Mouse (Mus musculus) cerebellum, postnatal 14 days (tissue): ENCODE data around the gene Pmepa1.

ENCODE experiments used
- DNase-seq, 2 experiments: peaks; one replicate each; pipeline ENCODE4 v3.0.0; 2021; ENCODE audit warnings: mixed read lengths in 2 of 2

Pmepa1 gene

DNA sequence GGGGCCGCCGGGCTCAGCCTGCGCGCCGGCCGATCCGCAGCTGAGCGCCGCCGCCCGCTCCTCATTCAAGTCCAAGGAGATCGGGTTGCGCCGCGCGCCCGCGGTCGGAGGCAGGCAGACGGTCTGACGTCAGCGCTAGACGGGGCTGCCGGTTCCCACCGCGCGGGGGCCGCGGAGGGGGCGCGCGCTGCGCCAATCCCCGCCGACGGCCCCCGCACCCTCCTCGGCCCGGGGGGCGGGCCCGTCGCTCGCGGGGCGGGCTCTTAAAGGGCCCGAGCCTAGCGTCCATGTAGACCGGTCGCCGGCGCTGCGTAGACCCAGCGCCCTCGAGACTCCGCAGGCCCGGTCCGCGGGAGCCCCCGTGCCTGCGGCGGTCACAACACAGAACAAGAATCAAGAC is at the start of gene Pmepa1:
TSS of gene Pmepa1 (minus strand) at position 125 of the 400 bp plus-strand sequence.
- peak; percentile 75 to 83 for DNase-seq

DNA sequence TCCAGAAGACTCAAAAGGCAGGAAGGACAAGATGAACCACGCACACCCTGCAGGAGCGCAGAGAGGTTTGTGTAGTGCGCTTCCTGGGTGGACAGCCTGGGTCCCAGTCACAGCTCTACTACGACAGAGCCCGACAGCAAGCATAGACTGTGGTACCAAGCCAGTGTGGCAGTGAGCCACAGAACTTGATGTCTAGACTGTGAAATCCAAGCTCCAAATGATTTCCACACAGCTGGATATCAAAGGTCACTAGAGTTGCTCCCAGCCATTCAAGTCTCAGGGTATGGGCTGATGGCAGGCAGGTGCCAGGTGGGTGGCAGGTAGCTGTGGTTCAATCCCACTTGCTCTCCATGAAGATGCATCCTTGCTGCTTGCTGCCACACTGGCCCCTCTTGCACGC is 45.4 kb upstream of the Pmepa1 start:
- no peak for DNase-seq

DNA sequence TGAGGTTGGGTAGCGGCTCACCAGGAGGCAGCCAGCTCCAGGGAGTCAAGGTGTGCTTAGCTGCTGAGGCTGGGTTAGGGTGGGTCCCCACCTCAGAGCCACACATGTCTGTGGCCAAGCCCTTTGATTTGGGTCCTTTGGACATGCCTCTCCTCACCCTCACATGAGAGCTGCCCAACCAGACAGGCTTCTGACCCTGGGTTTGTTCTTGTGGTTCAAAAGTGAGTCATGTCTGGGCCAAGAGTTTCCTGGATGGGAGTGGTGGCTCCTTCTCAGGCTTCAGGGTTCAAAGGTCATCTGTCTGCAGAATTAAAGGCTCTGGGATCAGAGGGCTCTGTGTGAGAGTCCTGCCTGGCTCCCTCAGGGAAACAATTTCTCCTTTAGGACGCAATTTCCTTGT is 44.9 kb upstream of the Pmepa1 start:
- no peak for DNase-seq

DNA sequence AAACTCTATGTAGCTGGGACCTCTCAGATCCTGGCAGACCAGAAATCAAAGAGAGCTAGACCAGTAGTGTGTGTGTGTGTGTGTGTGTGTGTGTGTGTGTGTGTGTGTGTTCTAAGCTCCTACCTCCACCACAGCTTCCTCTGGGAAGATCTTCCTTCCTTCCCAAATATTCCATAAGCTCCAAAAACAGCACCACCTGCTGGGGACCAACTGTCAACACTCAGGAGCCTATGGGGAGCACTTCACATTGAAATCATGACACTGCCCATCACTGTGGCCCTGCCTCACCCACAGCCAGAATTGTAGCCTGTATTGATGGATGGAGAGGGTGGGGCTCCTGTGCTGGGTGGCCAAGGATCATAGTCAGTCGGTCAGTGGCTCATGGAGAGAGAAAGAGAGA is 38.0 kb upstream of the Pmepa1 start:
- DNase-seq = no peak

DNA sequence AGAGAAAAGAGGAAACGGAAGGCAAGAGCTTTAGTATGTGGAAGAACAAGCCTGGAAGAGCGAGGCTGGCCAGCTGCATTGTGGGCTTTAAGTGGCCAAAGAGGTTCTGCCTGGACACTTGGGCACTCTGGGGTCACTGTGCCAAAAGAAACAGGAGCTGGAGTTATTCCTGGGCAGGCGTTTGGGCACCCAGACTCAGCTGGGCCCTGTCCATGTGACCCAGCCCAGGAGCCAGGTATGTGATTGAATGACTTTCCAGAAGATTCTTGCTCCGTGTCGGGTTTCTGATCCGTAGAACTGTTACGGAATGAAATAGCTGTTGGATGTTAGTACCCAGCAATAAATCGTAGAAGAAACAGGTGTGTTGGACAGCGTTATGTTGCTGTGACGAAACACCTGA is 32.2 kb upstream of the Pmepa1 start:
- DNase-seq = no peak

DNA sequence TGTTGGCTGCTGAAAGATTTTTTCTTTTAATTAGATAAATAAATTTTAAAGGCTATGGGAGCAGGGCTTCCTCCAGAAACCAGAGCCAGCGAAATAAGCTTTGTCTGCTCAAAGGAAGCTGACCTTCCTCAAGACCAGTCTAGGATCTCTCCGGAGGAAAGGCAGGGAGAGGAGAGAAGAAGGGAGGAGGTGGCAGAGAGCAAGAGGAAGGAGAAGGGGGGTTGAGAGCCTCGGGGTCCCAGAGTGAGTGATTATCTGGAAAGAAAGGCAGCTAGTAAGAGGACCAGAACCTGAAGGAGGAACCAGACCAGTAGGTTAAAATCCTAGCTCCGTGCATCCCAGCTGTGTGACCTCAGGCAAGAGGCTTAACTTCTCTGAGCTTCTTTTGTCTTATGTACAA is 31.7 kb upstream of the Pmepa1 start:
- no peak for DNase-seq

DNA sequence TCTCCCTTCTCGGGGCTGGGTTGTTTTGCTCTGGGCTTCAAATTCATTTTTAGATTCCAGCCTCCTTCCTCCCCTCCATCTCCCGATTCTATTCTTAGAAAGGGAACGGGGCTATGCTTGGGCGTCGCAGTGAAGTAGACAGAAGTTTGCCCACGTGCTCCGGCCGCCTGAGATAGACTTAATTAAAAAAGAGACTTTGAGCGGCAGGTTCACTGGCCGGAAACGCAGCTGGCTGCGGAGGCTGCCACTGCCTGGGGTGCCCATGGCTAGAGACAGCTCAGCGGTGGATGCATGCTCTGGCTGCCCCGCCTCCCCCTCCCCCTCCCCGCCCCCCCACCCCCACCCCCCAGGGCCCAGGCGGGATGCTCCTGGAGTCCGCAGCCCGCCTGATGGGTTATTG is 31.2 kb upstream of the Pmepa1 start:
- DNase-seq = peak; percentile 23 to 32

DNA sequence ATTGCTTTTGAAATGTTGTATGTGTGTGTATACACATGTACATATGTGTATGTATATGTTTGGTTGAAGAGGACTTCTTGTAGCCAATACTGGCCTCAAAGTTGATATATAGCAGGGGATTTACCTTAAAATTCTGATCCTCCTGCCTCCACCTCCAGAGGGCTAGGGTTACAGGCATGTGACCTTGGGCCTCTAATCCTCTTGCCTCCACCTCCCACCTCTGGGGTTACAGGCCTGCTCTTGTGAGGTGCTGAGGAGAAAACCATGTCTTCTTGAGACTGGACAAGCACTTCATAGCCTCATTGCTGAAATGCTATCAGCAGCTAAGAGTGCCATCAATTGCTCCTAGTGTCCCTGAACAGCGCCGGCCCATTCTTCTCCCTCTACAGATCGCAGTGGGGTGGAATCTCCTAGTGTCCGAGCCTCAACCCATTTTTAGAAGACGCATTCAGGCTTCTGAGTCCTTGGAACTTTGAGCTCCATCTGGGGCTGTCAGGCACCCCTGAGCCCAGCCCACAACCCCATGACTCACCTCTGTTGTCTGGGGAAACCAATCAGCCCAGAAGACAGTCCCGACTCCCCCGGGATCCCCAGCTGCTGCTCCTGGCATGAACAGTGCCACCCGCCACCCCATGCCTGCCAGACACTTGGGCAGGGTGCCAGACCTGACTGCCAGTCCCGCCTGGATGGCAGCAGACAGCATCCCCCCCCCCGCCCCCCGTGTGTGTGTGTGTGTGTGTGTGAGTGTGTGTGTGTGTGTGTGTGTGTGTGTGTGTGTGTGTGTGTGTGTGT is 30.6 kb upstream of the Pmepa1 start:
- DNase-seq = peak; percentile 79 to 89

DNA sequence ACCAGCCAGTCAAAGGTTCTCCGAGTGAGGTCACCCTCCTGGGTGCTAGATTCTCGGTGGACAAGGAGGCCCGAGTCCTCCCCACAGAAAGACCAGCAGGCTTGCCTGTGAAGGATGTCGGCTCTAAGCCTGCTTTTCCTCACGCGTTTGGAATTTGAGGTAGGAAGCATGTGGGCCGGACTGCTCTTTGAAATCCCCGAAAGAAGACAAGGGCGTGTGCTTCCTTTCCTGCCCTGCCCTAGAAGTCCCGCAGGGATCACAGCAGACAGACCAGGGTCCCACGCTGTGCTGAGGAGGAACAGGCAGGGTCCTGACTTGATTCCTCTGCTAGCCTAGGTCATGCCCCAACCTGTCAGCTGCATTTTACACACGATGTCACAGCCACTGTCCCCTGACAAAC is 28.7 kb upstream of the Pmepa1 start:
- no peak for DNase-seq

DNA sequence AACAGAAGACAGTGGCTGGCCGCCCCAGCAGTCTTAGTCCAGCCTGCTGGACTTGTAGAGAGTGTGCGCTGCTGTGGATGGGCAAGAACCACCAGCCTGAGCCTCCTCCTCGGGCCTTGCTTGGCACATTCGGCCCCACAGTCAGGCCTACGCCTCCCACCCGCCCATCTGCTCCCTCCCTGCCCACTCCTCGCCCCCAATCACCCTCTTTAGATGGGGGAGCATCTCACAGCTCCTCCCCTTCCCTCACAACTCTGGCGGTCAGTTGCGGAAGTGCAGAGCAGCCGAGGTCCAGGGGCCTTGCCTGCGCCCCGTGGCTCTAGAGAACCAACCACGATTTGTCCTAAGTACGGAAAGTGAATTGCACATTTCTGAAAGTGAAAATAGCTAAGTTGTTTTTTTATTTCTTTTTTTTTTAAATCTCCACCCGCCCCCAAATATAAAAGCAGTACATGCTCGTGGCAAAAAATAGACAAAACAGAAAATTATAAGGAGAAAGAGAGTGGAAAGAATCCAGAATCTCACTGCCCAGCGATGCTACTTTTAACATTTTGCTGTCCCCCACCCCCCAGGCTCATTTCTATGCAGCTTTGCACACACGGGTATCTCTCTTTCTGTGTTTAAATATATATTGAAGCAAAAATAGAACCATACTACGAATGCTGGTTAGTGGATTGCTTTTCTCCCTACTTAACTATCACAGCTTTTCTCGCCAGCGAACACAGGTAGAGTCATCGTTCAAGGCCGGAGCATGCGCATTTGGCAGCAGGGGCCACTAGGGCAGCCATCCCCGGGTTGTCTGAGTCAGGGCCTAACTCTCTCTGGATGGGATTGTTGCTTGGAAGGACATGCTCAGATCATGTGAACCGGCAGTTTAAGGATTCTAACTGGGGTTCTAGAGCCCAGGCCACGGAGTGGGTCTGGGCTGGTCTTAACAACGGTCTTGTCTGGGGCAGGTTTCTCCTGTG is 24.6 kb upstream of the Pmepa1 start:
- peak; percentile 24 to 52 for DNase-seq

DNA sequence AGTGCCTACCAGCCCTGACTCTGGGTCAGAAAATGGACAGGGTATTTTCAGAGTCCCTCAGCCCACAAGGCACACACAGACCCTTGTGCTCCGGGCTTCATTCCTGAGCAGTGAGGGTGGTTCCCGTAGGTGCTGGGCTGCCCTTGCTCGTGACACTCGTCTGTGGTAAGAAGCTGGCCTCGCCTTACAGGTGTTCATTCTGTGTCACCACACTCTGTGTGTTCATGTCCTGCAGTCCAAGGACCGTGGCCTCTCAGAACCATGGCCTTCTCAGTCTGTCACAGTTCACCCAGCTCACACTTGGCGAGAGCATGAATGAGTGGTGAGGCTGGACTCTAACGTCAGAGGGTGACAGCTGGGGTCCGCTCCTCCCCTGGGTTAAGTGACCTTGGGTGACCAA is 20.1 kb upstream of the Pmepa1 start:
- DNase-seq = no peak

DNA sequence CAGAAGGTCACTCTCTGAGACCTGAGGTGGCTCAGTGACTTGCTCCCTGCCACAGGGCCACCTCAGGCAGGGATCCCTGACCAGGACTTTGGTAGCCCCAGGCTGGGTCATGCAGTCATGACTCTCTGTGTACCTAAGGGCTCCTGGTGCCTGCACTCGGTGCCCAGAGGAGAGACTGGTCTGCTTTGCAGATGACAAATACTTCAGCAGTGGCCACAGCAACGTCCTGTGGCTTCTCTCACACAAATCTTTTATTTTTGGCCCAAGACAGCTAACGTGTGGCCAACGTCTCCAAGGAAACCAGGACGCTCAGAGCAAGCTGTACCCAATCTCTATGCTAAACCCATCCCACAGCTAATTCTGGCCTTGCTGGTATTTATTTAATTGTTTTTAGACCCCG is 16.7 kb upstream of the Pmepa1 start:
- peak; percentile 42 to 44 for DNase-seq

DNA sequence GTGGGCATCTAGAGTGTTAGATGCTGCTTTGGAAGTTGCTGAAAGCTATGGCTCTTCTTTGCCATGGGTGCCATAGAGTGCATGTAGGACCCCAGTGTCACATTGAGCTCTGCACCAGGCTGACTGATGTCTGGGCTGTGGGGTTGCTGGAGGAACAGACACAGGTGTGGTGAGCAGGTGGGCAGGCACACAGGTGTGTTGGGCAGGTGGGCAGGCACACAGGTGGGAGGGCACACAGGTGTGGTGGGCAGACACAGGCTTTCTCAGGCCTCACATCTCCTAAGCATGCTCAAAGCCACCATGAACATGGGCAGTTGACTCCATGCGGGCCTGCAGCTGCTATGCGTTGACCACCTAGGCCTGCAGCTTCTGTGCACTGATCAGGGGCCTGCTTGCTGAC is 16.2 kb upstream of the Pmepa1 start:
- DNase-seq = no peak

DNA sequence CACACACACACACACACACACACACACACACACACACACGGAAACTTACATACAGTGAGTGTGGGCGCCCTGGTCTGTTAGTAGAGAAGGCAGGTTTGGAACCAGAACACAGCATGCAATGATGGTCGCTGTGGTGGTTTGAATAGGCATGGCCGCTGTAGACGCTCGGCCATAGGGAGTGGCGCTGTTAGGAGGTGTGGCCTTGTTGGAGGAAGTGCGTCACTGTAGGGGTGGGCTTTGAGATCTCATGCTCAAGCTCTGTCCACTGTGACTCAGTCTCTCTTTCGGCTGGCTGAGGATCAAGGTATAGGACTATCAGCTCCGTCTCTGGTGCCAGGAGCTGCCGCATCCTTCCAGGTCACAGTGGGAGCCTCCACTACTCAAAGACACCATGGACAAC is 14.6 kb upstream of the Pmepa1 start:
- DNase-seq = no peak

DNA sequence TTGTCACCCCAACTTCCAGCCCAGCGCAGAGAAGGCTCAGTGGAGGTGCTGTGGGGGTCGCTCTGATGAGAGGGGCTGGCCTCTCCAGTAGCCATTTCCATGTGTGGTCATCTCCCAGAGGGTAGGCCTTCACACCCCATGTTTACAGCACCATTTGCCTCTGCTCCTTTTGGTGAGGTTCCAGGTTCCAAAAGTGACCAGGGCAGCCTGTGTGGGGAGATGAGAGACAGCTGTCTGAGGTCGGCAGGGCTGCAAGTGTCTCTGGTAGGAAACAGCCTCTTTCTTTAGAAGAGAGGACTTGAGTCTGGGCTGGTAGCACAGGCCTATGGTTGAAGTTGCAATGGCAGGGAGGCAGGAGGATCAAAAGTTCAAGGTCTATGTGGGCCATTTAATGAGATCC is 13.6 kb upstream of the Pmepa1 start:
- DNase-seq = no peak

DNA sequence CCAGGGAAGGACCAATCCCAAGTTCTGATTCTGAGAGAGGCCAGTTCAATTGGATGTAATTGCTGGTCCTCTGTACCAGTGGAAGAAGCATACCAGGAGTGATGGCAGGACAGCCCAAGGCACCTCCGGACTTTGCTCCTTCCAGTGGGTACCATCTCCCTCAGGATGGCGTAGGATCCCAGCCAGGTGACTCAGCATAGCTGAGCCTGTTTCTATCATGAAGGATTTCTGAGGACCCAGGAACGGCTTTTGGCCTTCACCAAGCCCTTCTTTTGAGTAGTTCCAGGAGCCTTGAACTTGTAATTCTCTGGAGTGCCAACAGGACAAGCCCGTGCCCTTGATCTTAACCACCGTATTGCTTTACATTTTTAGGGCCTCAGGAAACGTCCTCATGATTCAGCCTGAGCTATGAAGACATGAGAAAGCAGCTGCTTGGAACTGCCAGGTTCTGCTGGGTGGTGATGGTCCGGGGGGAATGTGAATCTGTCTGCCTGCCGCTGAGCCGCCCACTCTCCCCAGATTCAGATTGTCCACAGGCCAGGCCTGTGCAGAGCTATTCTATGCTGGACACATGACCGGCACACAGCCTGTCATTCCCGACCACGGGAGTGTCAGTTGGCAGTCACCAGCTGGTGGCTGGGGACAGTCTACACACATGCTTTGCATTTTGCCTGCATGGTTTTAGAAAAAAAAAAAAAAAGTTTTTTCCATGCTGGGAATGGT is 9.6 kb upstream of the Pmepa1 start:
- DNase-seq = no peak

DNA sequence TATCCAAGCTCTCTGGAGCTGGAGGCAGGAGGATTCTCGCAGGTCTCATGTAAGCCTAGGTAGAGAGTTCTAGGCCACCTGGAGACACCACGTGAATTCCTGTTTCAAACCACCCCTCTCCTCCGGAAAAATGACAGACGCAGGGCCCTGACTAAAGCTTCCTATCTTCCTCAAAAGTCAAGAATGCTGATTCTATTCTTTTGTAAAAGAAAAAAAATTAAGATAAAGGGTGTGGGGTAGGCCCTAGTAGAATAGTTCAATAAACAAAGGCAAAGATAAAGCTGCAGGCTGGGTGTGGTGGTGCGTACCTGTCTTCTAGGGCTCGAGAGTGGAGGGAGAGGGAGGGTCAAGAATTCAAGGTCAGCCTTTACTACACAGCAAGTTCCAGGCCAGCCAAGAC is 8.4 kb upstream of the Pmepa1 start:
- DNase-seq = no peak

DNA sequence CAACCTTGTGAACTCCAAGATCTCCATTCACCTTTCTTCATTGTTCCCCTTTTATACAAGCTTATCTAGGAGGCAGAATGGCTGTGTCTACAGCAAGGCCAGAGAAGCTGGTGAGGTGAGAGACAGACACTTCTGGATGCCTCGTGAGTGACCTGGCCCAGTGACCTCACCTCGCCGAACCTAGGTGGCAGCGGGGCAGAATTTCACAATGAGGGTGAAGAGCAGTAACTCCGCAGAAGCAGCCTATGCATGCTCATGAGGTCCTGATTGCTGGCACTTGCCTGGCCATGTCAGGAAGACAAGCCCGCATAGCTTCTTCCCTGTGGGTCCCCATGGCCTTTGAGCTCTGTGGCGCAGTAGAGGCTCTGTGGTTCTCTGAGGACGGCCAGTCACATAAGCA is 5.9 kb upstream of the Pmepa1 start:
- DNase-seq = no peak

DNA sequence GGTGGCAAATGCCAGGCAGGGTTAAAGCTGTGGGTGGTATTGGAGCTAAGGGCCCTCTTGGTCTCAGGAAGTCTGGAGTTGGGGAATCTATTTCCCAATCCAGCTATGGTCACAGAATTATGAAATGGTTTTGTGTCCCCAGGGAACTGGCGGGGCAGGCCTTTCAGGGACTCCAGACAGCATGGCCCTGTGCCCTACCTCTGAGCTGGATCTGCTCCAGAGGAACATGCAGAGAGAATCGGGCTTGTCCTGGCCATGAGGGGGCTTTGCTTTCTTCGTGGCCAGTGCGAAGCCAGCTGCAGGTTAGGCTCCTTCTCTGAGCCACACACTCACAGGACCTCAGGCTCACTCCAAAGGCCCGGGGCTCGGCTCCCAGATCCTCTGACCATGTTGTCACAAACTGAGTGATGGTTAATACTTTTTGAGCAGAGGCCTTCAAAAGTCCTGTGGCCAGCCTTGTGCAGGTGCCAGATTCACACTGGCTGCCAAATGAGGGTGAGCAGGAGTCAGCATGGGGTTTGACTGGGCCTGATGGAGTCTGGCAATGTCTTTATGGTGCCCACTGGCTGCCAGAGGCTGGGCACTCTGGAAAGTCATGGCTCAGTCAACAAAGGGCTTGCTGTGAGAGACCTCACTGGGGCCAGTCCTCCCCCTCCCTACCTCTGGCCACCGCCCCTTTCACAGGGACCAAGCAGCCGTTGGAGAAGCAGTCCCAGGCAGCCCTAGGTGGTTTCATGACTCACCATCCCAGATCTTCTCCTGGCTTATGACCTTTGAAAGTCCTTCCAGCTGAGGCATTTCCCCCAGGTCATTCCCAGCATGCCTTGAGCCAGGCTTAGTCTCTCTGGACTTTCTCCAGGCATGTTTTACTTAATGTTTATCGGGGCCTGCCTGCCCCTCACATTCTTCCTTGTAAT is 4.9 kb upstream of the Pmepa1 start:
- DNase-seq = peak; percentile 49 to 59

DNA sequence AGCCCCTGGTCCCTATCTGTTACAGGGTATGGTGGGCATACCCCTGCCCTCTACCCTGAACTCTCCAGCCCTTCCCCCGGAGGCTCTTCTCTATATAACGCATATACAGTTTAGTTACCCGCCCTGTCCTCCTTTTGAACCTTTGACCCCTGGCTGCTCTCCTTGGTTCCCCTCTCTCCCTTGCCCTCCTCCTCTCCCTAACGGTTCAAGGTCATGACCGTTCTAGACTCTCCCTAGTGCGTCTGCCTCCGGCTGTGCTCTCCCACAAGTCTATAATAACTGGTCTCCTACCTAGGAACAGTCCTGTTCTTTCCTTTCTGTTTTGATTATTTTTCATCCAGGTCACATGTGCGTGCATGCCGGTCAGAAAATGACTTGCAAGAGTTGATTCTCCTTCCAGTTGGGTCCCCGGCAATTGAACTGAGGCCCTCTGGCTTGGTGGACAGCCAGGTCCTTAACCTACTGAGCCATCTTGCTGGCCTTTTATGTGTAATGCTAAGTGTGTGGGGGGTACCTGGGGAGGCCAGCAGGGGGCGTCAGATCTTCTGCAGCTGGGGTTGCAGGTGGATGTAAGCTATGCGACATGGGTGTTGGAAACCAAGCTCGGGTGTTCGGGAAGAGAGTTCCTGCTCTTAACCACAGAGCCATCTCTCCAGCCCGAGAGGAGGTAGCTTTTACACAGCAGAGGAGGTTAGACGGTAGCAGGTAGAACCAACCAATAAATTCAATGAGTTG is 2.7 kb upstream of the Pmepa1 start:
- DNase-seq = no peak

DNA sequence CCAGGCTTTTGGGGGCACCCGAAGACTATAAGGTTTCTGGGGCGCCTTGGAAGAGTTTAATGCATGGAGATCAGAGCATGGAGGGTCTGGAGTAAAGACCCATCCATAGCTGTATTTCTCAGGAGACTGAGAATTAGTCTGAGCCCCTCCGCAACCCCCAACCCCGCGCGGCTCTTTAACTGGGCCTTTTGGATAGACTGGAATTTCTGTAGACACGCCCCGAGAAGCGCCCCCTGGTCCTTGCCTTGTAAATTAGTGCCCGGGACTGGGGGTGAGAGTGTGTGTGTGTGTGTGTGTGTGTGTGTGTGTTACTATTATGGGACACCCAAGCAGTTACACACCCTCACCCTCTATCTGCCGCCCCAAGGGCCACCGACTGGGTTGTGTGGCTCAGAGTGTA is 526 bp upstream of the Pmepa1 start:
- no peak for DNase-seq
